Mouse (Mus musculus): ENCODE data around the gene Capn10. TPM values are rescaled to one million over a fixed set of nuclear protein-coding genes. Genes with fewer than 3 reads are reported as not detected.
A peak's percentile ranks its signal among the peaks of the same experiment; 100 is the strongest.
"Not testable (repeated sequence)": the region's sequence is repeated elsewhere in the genome, so short reads cannot be mapped to it uniquely, and the experiment has no call there.

The Capn10 gene
- polyA plus RNA-seq, 1 experiment from 2014 or later, result 25.4 TPM

DNA sequence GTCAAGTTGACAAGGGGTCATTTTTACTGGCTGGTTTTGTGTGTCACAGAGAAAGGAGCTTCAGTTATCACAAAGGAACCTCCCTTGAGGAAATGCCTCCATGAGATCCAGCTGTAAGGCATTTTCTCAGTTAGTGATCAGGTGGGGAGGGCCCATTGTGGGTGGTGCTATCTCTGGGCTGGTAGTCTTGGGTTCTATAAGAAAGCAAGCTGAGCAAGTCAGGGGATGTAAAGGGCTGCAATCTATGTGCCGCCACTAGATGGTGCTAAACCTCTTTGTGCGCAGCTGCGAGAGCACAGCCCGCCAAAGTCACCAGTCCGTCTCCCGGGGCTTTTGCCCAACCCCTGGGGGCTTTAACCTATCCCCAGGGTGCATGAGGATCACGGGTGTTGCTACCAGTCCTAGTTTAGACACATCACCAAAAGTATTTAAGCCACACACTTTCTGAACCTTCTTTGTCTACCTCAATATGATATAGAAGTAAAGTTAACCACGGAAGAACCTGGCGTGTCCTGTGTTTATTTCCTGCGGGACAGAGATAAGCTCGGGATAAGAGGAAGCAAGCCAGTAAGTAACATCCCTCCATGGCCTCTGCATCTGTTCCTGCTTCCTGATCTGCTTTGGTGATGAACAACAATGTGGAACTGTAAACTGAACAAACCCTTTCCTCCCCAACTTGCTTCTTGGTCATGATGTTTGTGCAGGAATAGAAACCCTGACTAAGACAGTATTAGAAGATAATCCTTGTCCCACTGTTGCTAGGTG, 22.6 kb downstream of the Capn10 start:
- not testable (repeated sequence) for H3K27me3 ChIP-seq (ENCODE audit: insufficient read depth, poor library complexity, severe bottlenecking); H3K27ac ChIP-seq; DNase-seq (ENCODE audit: low spot score); H3K4me1 ChIP-seq; H3K9me3 ChIP-seq; H3K36me3 ChIP-seq
- 6% methylated on average over 11 of the region's 11 CpGs for WGBS
- peak overlapping the region; percentile 32; the same call in 1 of the 2 replicates for H3K4me3 ChIP-seq

GRCm38 (mm10) chr1:92958999-92959398, 24.8 kb downstream of the Capn10 start:
- 87% methylated on average over 1 of the region's 1 CpGs for WGBS
- H3K4me3 ChIP-seq, result no peak overlapping the region
- H3K36me3 ChIP-seq, result no peaks in the 10 kb centered on the region
- DNase-seq (ENCODE audit: low spot score), result no peak
- H3K27me3 ChIP-seq (ENCODE audit: insufficient read depth, poor library complexity, severe bottlenecking), result no peaks in the 10 kb centered on the region
- H3K27ac ChIP-seq, result no peak overlapping the region
- H3K9me3 ChIP-seq, result no peaks in the 10 kb centered on the region
- no peaks in the 10 kb centered on the region for H3K4me1 ChIP-seq

DNA sequence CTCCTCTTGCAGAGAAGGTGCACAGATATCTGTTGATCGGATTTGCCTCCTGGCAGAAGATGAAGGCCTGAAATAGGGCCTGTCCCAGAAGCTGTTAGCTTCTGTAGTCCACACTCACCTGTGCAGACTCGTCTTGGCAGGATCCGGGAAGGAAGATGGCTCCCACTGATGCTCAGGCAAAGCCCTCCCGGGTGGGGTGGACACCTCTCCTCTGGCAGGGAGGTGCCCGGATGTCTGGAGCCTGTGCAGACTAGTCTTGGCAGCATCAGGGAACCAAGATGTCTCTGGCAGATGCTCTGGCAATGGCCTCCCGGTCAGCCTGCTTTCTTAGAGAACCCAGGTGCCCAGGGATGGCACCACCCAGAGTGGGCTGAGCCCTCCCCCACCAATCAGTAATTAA, 36.6 kb downstream of the Capn10 start:
- H3K4me1 ChIP-seq, result peaks cover 28% of the 10 kb centered on the region
- H3K27ac ChIP-seq; H3K27me3 ChIP-seq (ENCODE audit: insufficient read depth, poor library complexity, severe bottlenecking); H3K9me3 ChIP-seq; H3K4me3 ChIP-seq; DNase-seq (ENCODE audit: low spot score); H3K36me3 ChIP-seq: not testable (repeated sequence)
- 87% methylated on average over 6 of the region's 6 CpGs for WGBS

DNA sequence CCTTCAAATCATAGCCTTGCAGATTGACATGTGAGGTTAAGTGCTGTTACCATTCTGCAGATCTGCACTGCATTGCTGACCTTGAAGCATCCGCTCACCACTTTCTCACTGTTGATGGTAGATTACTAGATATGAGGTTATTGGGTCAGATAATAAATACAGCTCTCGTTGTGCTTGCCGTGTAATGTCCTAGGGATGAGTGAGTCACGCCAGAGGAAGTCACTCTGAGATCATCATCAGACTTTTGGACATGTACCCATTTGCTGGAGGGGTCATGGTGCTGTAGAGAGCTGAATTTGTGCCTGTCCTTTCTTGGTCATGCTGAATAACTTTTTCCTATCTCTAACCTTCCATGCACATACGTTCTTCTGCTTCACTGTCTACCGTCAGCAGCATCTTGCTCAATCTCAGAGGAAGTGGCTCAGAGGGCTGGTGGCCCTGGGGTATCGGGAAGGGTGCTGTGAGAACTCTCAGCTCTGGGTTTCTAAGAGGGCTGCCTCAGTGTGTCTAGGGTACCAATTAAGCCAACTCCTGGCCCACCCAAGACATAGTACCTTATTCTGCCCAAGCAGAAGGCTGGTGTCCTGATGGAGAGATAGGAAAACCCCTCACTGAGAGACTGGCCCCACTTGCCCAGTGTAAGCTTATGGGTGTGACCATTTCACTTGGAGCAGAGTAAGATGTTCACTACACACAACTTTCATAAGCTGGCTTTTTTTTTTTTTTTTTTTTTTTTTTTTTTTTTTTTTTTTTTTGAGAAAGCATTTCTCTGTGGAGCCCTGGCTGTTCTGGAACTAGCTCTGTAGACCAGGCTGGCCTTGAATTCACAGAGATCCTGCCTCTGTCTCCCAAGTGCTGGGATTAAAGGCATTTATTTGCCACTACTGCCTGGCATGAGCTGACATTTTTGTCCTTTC, 38.0 kb downstream of the Capn10 start:
- no peaks in the 10 kb centered on the region for H3K36me3 ChIP-seq
- peaks cover 41% of the 10 kb centered on the region for H3K4me1 ChIP-seq
- H3K27me3 ChIP-seq (ENCODE audit: insufficient read depth, poor library complexity, severe bottlenecking), result peaks cover 3% of the 10 kb centered on the region; the same call in 1 of the 2 replicates
- H3K27ac ChIP-seq, result 0 out of 2 replicates have a peak overlapping the region, but pooled peaks have one; percentile 29
- no peak for DNase-seq (ENCODE audit: low spot score)
- H3K9me3 ChIP-seq, result no peaks in the 10 kb centered on the region
- H3K4me3 ChIP-seq, result no peak overlapping the region
- WGBS, result 75% methylated on average over 7 of the region's 7 CpGs

DNA sequence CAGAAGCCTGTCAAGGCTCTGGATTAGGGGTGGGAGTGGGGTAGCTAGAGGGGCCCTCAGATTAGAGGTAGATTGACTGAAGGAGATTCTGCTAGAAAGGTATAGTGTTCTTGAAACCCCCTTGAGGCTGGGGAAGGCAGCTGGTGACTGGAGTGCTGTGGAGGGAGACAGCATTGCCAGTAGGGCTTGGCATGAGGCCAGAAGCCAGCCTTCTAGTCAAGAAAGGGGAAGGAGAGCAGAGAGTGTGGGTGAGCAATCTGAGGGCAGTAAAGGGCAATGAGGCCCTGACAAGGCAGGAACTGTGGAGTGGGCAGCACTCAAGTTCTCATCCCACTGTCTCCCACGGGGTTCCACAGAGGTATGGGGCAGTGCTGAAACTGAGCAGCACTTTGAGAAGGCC, 38.7 kb downstream of the Capn10 start:
- DNase-seq (ENCODE audit: low spot score), result no peak
- no peaks in the 10 kb centered on the region for H3K36me3 ChIP-seq
- 0 out of 2 replicates have a peak overlapping the region, but pooled peaks have one; percentile 29 for H3K27ac ChIP-seq
- H3K9me3 ChIP-seq, result no peaks in the 10 kb centered on the region
- peaks cover 11% of the 10 kb centered on the region for H3K27me3 ChIP-seq (ENCODE audit: insufficient read depth, poor library complexity, severe bottlenecking)
- H3K4me3 ChIP-seq, result no peak overlapping the region
- WGBS, result 50% methylated on average over 1 of the region's 1 CpGs
- H3K4me1 ChIP-seq, result peaks cover 46% of the 10 kb centered on the region

GRCm38 (mm10) chr1:92976141-92976566, 42.0 kb downstream of the Capn10 start:
- no peaks in the 10 kb centered on the region for H3K36me3 ChIP-seq
- no peak overlapping the region for H3K4me3 ChIP-seq
- peak overlapping the region; percentile 56; the same call in 1 of the 2 replicates for H3K27ac ChIP-seq
- DNase-seq (ENCODE audit: low spot score), result no peak
- H3K9me3 ChIP-seq, result no peaks in the 10 kb centered on the region
- WGBS, result 14% methylated on average over 6 of the region's 6 CpGs
- peaks cover 31% of the 10 kb centered on the region for H3K27me3 ChIP-seq (ENCODE audit: insufficient read depth, poor library complexity, severe bottlenecking)
- H3K4me1 ChIP-seq, result peaks cover 69% of the 10 kb centered on the region

DNA sequence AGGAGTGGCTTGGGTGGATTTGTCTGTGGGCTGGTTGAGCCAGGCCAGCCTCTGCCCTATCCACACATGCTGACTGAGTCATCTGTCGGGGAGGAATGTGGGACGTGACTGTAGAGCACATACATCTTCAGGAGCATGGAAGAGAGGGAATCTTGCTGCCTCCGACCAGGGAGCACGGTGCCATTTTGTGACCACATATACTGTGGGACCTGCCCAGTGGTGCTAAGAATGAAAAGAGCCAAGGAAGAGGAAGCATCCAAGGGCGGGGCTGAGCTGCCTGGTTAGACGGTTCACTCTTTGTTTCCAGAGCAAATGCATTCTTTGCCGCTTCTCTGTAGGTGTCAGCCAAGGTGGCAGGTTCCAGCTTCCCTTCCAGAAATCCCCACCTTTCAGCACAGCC, 44.5 kb downstream of the Capn10 start:
- Histone ChIP-seq H3K27ac (0 out of 2 replicates have a peak overlapping the region, but pooled peaks have one; percentile 47), H3K4me1 (peaks cover 62% of the 10 kb centered on the region), H3K4me3 (peak overlapping the region; percentile 24; the same call in 1 of the 2 replicates), H3K9me3 (no peaks in the 10 kb centered on the region), H3K27me3 (ENCODE audit: insufficient read depth, poor library complexity, severe bottlenecking) (peaks cover 31% of the 10 kb centered on the region), H3K36me3 (no peaks in the 10 kb centered on the region)
- no peak for DNase-seq (ENCODE audit: low spot score)
- 25% methylated on average over 7 of the region's 7 CpGs for WGBS

- Histone ChIP-seq H3K36me3 (no peaks in the 10 kb centered on the region), H3K27ac (peak overlapping the region; percentile 47; the same call in 1 of the 2 replicates), H3K27me3 (ENCODE audit: insufficient read depth, poor library complexity, severe bottlenecking) (peaks cover 31% of the 10 kb centered on the region), H3K4me1 (peaks cover 57% of the 10 kb centered on the region), H3K9me3 (no peaks in the 10 kb centered on the region), H3K4me3 (peak overlapping the region; percentile 24; the same call in 1 of the 2 replicates)
- DNase-seq (ENCODE audit: low spot score), result no peak
- 10% methylated on average over 11 of the region's 11 CpGs for WGBS
Measured at GRCm38 (mm10) chr1:92979073-92979602, 45.0 kb downstream of the Capn10 start.

GRCm38 (mm10) chr1:92981056-92981845, 47.1 kb downstream of the Capn10 start:
- DNase-seq (ENCODE audit: low spot score), result no peak
- Histone ChIP-seq H3K36me3 (no peaks in the 10 kb centered on the region), H3K4me3 (no peak overlapping the region), H3K27me3 (ENCODE audit: insufficient read depth, poor library complexity, severe bottlenecking) (peaks cover 31% of the 10 kb centered on the region), H3K4me1 (peaks cover 37% of the 10 kb centered on the region), H3K9me3 (no peaks in the 10 kb centered on the region), H3K27ac (no peak overlapping the region)
- WGBS, result 73% methylated on average over 7 of the region's 7 CpGs

- no peak overlapping the region for H3K27ac ChIP-seq
- H3K4me1 ChIP-seq, result peaks cover 21% of the 10 kb centered on the region
- no peaks in the 10 kb centered on the region for H3K9me3 ChIP-seq
- H3K4me3 ChIP-seq, result no peak overlapping the region
- DNase-seq (ENCODE audit: low spot score), result no peak
- 89% methylated on average over 17 of the region's 17 CpGs for WGBS
- no peaks in the 10 kb centered on the region for H3K36me3 ChIP-seq
- H3K27me3 ChIP-seq (ENCODE audit: insufficient read depth, poor library complexity, severe bottlenecking), result peaks cover 19% of the 10 kb centered on the region
Measured at GRCm38 (mm10) chr1:92982931-92983605, 48.9 kb downstream of the Capn10 start.

DNA sequence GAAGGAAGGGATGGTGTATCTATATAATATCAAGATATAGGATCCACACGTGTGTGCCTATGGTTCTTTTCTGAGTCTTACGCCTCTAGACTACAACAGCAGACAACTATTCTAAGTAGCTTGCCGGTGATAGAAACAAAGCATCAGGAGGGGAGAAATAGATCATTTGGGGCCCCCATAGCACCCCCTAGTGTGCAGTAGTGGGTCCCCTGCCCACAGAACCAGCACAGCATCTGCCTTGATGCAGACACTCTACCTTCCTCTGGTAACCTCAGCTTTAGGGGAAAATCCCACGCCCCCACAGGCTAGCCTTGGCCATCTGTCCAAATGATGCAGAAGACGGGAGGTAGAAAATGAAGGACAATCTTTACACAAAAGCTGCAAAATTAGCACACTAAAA, 50.8 kb downstream of the Capn10 start:
- no peak for DNase-seq (ENCODE audit: low spot score)
- Histone ChIP-seq H3K27me3 (ENCODE audit: insufficient read depth, poor library complexity, severe bottlenecking) (peaks cover 3% of the 10 kb centered on the region; the same call in 1 of the 2 replicates), H3K27ac (no peak overlapping the region), H3K4me3 (no peak overlapping the region), H3K9me3 (no peaks in the 10 kb centered on the region), H3K36me3 (no peaks in the 10 kb centered on the region), H3K4me1 (peaks cover 1% of the 10 kb centered on the region)
- 83% methylated on average over 5 of the region's 5 CpGs for WGBS

DNA sequence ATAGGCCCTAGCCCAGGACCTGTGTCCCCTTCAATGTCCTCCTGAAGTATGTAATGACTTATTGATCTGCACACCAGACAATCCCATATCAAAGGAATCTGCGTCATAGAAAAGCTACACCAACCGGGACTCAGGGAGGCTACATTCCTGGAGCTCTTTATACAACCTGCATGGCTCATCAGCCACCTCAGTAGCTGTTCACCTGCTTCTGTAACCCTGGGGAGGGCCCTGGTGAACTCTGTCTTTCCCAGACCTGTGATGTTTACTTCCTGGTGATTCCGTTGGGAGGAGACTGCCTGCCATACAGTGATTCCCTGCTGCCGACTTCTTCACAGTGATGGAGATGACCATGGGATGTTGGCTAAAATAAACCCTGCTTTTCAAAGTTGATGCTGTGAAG, 54.7 kb downstream of the Capn10 start:
- H3K9me3 ChIP-seq, result no peaks in the 10 kb centered on the region
- no peaks in the 10 kb centered on the region for H3K36me3 ChIP-seq
- H3K27me3 ChIP-seq (ENCODE audit: insufficient read depth, poor library complexity, severe bottlenecking), result no peaks in the 10 kb centered on the region; the same call in 1 of the 2 replicates
- WGBS, result 75% methylated on average over 4 of the region's 4 CpGs
- no peaks in the 10 kb centered on the region for H3K4me1 ChIP-seq
- no peak for DNase-seq (ENCODE audit: low spot score)
- no peak overlapping the region for H3K4me3 ChIP-seq
- H3K27ac ChIP-seq, result no peak overlapping the region
